Mouse (Mus musculus) liver, postnatal 0 days (tissue): ENCODE results near the gene Phb.

ENCODE experiments used
- CTCF ChIP-seq: sonication (generic); IDR thresholded peaks from 2 replicates; pipeline ENCODE4 v1.5.1; 2016; ENCODE audit warnings: antibody characterized with exemption, low read depth
- EP300 ChIP-seq: IDR thresholded peaks from 2 replicates; pipeline ENCODE4 v1.6.1; 2016; ENCODE audit warnings: antibody characterized with exemption, low read depth, mild to moderate bottlenecking

GRCm38 (mm10) chr11:95682946-95683345 lies 16.2 kb downstream of the Phb start:
- no peak for TF ChIP-seq CTCF
- peak; percentile 28; the same call in 1 of the 2 replicates for TF ChIP-seq EP300
